Mouse (Mus musculus) G1E (cell line): ENCODE results near the gene Acbd6. TPM values are rescaled to one million over a fixed set of nuclear protein-coding genes. Genes with fewer than 3 reads are reported as not detected.

ENCODE experiments used
- ATAC-seq: 2 replicates; pipeline ENCODE4 v1.8.0; 2016; ENCODE audit warnings: mild to moderate bottlenecking; ENCODE audit not compliant: insufficient number of reproducible peaks, poor library complexity, low FRiP score, severe bottlenecking; ENCODE audit errors: extremely low read depth
- DNase-seq: peaks from one replicate; pipeline ENCODE4 v3.0.0; 2012; ENCODE audit warnings: low spot score
- H3K27me3 ChIP-seq: 2 replicates; pipeline ENCODE4 v1.6.1; 2012; ENCODE audit warnings: mild to moderate bottlenecking, low read length, inconsistent platforms; ENCODE audit not compliant: insufficient read depth
- H3K36me3 ChIP-seq: replicated peaks from 2 replicates; pipeline ENCODE3; 2012; ENCODE audit warnings: mild to moderate bottlenecking, inconsistent platforms
- H3K4me1 ChIP-seq: 2 replicates; pipeline ENCODE4 v1.6.1; 2012; ENCODE audit warnings: low read depth, low read length, inconsistent platforms, mixed read lengths; ENCODE audit not compliant: insufficient read depth
- H3K4me3 ChIP-seq: 2 replicates; pipeline ENCODE4 v1.5.1; 2012; ENCODE audit warnings: low read depth, mild to moderate bottlenecking, inconsistent platforms, low read length, moderate library complexity, mixed read lengths
- H3K9me3 ChIP-seq: replicated peaks from 2 replicates; pipeline ENCODE4 v1.6.1; 2012; ENCODE audit warnings: inconsistent platforms
- CTCF ChIP-seq: IDR thresholded peaks from 2 replicates; pipeline ENCODE4 v1.5.1; 2012; ENCODE audit warnings: low read depth, low read length, inconsistent platforms, mixed read lengths
- GATA1 ChIP-seq: IDR thresholded peaks from 2 replicates; pipeline ENCODE4 v1.6.1; 2012; ENCODE audit warnings: borderline replicate concordance, low read length, inconsistent platforms, mixed read lengths
- GATA2 ChIP-seq: IDR thresholded peaks from 2 replicates; pipeline ENCODE4 v1.6.1; 2012; ENCODE audit warnings: low read depth, low read length, inconsistent platforms, borderline replicate concordance
- POLR2AphosphoS5 ChIP-seq: IDR thresholded peaks from 2 replicates; pipeline ENCODE4 v1.6.1; 2012; ENCODE audit warnings: low read depth, low read length, inconsistent platforms; ENCODE audit not compliant: insufficient replicate concordance
- TAL1 ChIP-seq: conservative IDR thresholded peaks from 2 replicates; pipeline ENCODE4 v1.6.1; 2012; ENCODE audit warnings: low read depth, low read length, inconsistent platforms, mixed read lengths
- polyA plus RNA-seq: library from polyadenylated mRNA; stranded (reverse); fragments of >175 nt; gene quantifications from 2 replicates; pipeline ENCODE4 v1.2.3, GENCODE M21; 2012
- total RNA-seq, 2 experiments: library from RNA; stranded (forward) in 1 of 2; stranded (reverse) in 1 of 2; fragments of 200-1000 nt in 1 of 2; fragments of >200 nt in 1 of 2; fragmentation: Nextera tagmentation in 1 of 2; gene quantifications; 2 replicates each; pipeline ENCODE4 v1.2.3; 2014 to 2017

Acbd6 gene
- total and polyA plus RNA-seq, 3 experiments: 47.0 to 445 (median 86.7) TPM

- ATAC-seq (no peak), DNase-seq (no peak)
- TF ChIP-seq POLR2AphosphoS5 (no peak), TAL1 (no peak), GATA2 (no peak), GATA1 (no peak), CTCF (no peak)
- H3K4me3 ChIP-seq: no peak overlapping the region
- H3K9me3 ChIP-seq: no peaks in the 10 kb centered on the region
- no peaks in the 10 kb centered on the region for H3K27me3 ChIP-seq
- no peaks in the 10 kb centered on the region for H3K4me1 ChIP-seq
- peaks cover 28% of the 10 kb centered on the region for H3K36me3 ChIP-seq
These were observed 97.0 kb downstream of the Acbd6 start for GRCm38 (mm10) chr1:155654961-155655360.

GRCm38 (mm10) chr1:155656321-155656720, 98.4 kb downstream of the Acbd6 start:
- H3K4me3 ChIP-seq: no peak overlapping the region
- H3K27me3 ChIP-seq: no peaks in the 10 kb centered on the region
- ATAC-seq: no peak
- no peaks in the 10 kb centered on the region for H3K4me1 ChIP-seq
- H3K9me3 ChIP-seq: no peaks in the 10 kb centered on the region
- peaks cover 23% of the 10 kb centered on the region for H3K36me3 ChIP-seq
- TF ChIP-seq GATA1: no peak
- TF ChIP-seq CTCF: no peak
- TF ChIP-seq TAL1: no peak
- TF ChIP-seq POLR2AphosphoS5: no peak
- no peak for TF ChIP-seq GATA2
- no peak for DNase-seq

GRCm38 (mm10) chr1:155663994-155664393, 106.1 kb downstream of the Acbd6 start:
- Histone ChIP-seq H3K27me3 (no peaks in the 10 kb centered on the region), H3K36me3 (peaks cover 8% of the 10 kb centered on the region), H3K4me1 (peaks cover 5% of the 10 kb centered on the region; the same call in 1 of the 2 replicates), H3K9me3 (no peaks in the 10 kb centered on the region), H3K4me3 (no peak overlapping the region)
- TF ChIP-seq CTCF (no peak), POLR2AphosphoS5 (no peak), GATA2 (no peak), TAL1 (no peak), GATA1 (no peak)
- ATAC-seq (no peak), DNase-seq (no peak)

- Histone ChIP-seq H3K9me3 (no peaks in the 10 kb centered on the region), H3K4me3 (no peak overlapping the region), H3K36me3 (peaks cover 35% of the 10 kb centered on the region), H3K27me3 (no peaks in the 10 kb centered on the region), H3K4me1 (no peaks in the 10 kb centered on the region)
- TF ChIP-seq CTCF (no peak), POLR2AphosphoS5 (no peak), GATA2 (no peak), GATA1 (no peak), TAL1 (no peak)
- ATAC-seq: no peak
- no peak for DNase-seq
These were observed 117.7 kb downstream of the Acbd6 start for GRCm38 (mm10) chr1:155675570-155675969.

- peaks cover 55% of the 10 kb centered on the region for H3K36me3 ChIP-seq
- ATAC-seq: no peak
- H3K4me1 ChIP-seq: no peaks in the 10 kb centered on the region
- no peak for TF ChIP-seq TAL1
- no peak for TF ChIP-seq GATA1
- TF ChIP-seq POLR2AphosphoS5: no peak
- no peak for TF ChIP-seq CTCF
- no peak for TF ChIP-seq GATA2
- no peaks in the 10 kb centered on the region for H3K27me3 ChIP-seq
- no peak overlapping the region for H3K4me3 ChIP-seq
- DNase-seq: no peak
- no peaks in the 10 kb centered on the region for H3K9me3 ChIP-seq
These were observed 123.3 kb downstream of the Acbd6 start for GRCm38 (mm10) chr1:155681116-155681799.

- H3K9me3 ChIP-seq: no peaks in the 10 kb centered on the region
- no peak overlapping the region for H3K4me3 ChIP-seq
- DNase-seq: no peak
- no peak for ATAC-seq
- no peaks in the 10 kb centered on the region for H3K4me1 ChIP-seq
- TF ChIP-seq POLR2AphosphoS5: no peak
- TF ChIP-seq GATA1: no peak
- TF ChIP-seq TAL1: no peak
- TF ChIP-seq CTCF: no peak
- TF ChIP-seq GATA2: no peak
- peaks cover 62% of the 10 kb centered on the region for H3K36me3 ChIP-seq
- no peaks in the 10 kb centered on the region for H3K27me3 ChIP-seq
These were observed 128.9 kb downstream of the Acbd6 start for GRCm38 (mm10) chr1:155686816-155687215.
